Mouse (Mus musculus) midbrain, embryonic 13.5 days (tissue): Measurements from ENCODE around the gene Mpdu1. TPM values are rescaled to one million over a fixed set of nuclear protein-coding genes. Genes with fewer than 3 reads are reported as not detected.

Experiments
- ATAC-seq: fragments of 200-750 bp; cut with Nextera tagmentation; 2 replicates; pipeline ENCODE4 v1.8.0; 2017; ENCODE audit warnings: mild to moderate bottlenecking, moderate TSS enrichment, moderate library complexity
- H3K27ac ChIP-seq: fragments of 300-500 bp; sonication (generic); 2 replicates; pipeline ENCODE4 v1.5.1; 2015; ENCODE audit warnings: inconsistent platforms, mild to moderate bottlenecking, moderate library complexity
- H3K27me3 ChIP-seq: fragments of 300-500 bp; sonication (generic); 2 replicates; pipeline ENCODE4 v1.6.1; 2015; ENCODE audit warnings: mild to moderate bottlenecking, inconsistent platforms
- H3K36me3 ChIP-seq: fragments of 300-500 bp; sonication (generic); 2 replicates; pipeline ENCODE4 v1.6.1; 2015; ENCODE audit warnings: mild to moderate bottlenecking, inconsistent platforms
- H3K4me1 ChIP-seq: fragments of 300-500 bp; sonication (generic); replicated peaks from 2 replicates; pipeline ENCODE4 v1.6.1; 2015; ENCODE audit warnings: inconsistent platforms
- H3K4me2 ChIP-seq: fragments of 300-500 bp; sonication (generic); replicated peaks from 2 replicates; pipeline ENCODE4 v1.6.1; 2015; ENCODE audit warnings: moderate library complexity, mild to moderate bottlenecking, inconsistent platforms
- H3K4me3 ChIP-seq: fragments of 300-500 bp; sonication (generic); replicated peaks from 2 replicates; pipeline ENCODE4 v1.5.1; 2015; ENCODE audit warnings: mild to moderate bottlenecking, inconsistent platforms
- H3K9ac ChIP-seq: fragments of 300-500 bp; sonication (generic); replicated peaks from 2 replicates; pipeline ENCODE4 v1.6.1; 2015; ENCODE audit warnings: mild to moderate bottlenecking, inconsistent platforms
- H3K9me3 ChIP-seq: fragments of 300-500 bp; sonication (generic); 2 replicates; pipeline ENCODE4 v1.6.1; 2016; ENCODE audit warnings: mild to moderate bottlenecking, inconsistent platforms
- WGBS: fragments of 180-500 bp; shearing (Covaris S2); methylation state at CpG from one replicate; pipeline ENCODE4 v1.1.7; 2015; 5-methylcytosine and 5-hydroxymethylcytosine counted together
- polyA plus RNA-seq: library from polyadenylated mRNA; unstranded; fragments of >200 nt; fragmentation: Nextera tagmentation; extraction: Ambion mirVana; gene quantifications from 2 replicates; pipeline ENCODE4 v1.2.1, GENCODE M21; 2015

The Mpdu1 gene
- polyA plus RNA-seq, 1 experiment from 2014 or later = 103 TPM

DNA sequence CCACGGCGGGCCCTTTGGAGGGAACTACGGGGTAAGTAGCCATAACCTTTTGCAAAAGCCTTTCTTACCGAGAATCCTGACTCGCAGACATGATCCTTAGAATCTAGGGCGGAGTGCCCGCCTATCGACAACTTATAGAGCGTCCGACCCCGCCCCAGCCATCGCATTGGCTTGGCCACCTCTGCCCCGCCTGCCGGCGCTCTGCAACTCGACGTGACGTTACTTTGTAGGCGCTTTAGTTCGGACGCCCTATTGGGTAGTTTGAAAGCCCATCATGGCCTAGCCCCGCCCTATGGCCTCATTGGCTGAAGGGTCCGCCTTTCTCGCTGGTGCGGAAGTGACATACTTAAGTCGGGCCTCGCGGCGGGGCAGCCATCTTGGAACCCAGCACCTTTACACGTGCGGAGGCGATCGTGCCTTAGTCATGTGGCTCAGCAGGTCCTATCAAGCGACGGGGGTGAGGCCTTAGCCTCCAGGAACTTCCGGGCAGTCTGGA is 9.8 kb upstream of the Mpdu1 start, which contains the start of gene Eif4a1:
Gene Eif4a1, minus strand, starts transcription at position 213 of the 496 bp plus-strand sequence.
- Histone ChIP-seq H3K4me2 (peak within 1 kb of the TSS; percentile 84), H3K9ac (peak within 1 kb of the TSS; percentile 99), H3K36me3 (peaks cover 76% of the 10 kb centered on the region), H3K27me3 (no peaks in the 10 kb centered on the region), H3K9me3 (no peaks in the 10 kb centered on the region), H3K4me1 (peaks cover 33% of the 10 kb centered on the region), H3K27ac (peak within 1 kb of the TSS; percentile 98), H3K4me3 (peak within 1 kb of the TSS; percentile 76)
- ATAC-seq = peak; percentile 98
- under 1% methylated on average over 36 of the region's 36 CpGs for WGBS

DNA sequence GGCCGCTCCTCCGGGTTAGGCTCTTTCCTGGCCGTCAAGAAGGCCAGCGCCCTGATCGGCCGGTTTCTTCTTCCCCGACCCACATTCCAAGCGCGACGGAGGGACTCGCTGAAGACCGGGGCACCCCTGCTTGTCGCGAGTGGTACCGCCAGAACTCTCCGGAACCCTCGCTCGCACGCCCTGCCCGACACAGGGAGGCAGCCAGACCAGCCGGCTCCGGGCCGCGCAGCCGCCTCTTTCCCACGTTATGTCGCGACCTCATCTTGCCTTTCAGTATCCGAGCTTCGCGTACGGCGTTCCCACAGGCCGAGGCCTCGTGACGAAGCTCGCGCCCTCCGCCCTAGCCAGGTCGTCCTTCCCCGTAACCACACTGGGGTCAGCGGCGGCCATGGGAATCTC is 9.3 kb upstream of the Mpdu1 start:
- Histone ChIP-seq H3K36me3 (peaks cover 74% of the 10 kb centered on the region), H3K4me3 (peak overlapping the region; percentile 76), H3K4me2 (peak overlapping the region; percentile 84), H3K4me1 (peaks cover 33% of the 10 kb centered on the region), H3K9me3 (no peaks in the 10 kb centered on the region), H3K27me3 (no peaks in the 10 kb centered on the region), H3K9ac (peak overlapping the region; percentile 99), H3K27ac (peak overlapping the region; percentile 98)
- under 1% methylated on average over 43 of the region's 43 CpGs for WGBS
- peak; percentile 14 for ATAC-seq

DNA sequence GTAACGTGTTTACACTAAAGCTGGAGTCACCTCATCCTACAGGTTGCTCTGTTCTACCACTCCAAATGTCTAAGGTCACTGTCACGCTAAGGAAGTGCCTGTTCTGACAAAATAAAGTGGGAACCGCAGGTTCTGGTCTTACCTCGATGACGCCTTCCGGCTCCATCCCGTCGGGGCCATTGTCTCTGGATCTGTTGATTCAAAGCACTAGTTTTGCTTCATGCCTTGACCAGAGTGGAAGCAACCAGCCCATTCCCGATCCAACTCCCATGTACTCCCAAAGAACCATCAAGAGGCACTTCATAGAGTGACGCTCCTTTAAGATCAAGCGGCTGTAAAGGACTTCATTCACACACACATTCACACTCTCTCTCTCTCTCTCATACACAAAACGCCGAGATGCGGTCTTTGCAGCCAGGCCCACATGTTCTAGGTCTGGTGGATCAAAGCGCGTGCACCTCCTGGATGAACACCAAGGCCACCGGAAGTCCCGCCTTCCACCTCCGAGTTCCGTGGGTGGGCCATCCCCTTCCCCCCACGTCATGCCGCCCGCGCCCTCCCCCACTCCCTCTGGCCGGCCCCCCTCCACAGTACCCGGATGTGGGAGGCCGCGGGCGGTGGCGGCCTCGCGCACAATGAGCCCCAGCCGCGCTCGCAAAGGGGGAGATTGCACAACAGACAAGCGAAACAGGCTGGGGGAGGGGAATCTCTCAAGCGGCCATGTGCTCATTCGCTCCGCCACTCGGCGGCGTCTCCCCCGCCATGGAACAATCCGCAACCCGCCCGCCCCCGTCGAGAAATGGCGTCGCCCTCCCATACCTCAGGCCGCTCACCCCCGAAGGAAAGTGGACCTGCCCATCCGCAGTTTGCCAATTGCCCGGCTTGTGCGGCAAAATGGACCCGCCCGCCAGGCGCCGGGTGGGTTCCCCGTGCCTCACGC is 8.6 kb upstream of the Mpdu1 start:
- Histone ChIP-seq H3K27me3 (no peaks in the 10 kb centered on the region), H3K4me3 (peak overlapping the region; percentile 76), H3K4me2 (peak overlapping the region; percentile 84), H3K4me1 (peaks cover 33% of the 10 kb centered on the region), H3K9me3 (no peaks in the 10 kb centered on the region), H3K9ac (peak overlapping the region; percentile 99), H3K36me3 (peaks cover 74% of the 10 kb centered on the region), H3K27ac (peak overlapping the region; percentile 98)
- peak; percentile 69 for ATAC-seq
- 1% methylated on average over 52 of the region's 61 CpGs for WGBS

DNA sequence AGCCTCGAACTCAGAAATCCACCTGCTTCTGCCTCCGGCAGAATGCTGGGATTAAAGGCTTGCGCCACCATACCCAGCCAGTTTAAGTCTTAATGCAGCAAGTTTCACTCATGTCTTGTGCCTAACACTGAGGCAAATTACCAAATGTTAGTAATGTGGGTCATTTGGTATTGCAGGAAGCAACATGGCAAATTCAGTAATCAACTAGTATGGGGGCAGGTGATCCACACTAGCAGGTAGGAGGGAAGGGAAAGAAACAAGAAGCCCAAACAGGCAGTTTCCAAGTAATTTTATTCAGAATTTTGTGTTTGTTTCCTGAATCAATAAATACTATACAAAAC is 4.2 kb upstream of the Mpdu1 start:
- Histone ChIP-seq H3K27ac (no peak overlapping the region), H3K36me3 (peaks cover 71% of the 10 kb centered on the region), H3K4me1 (peaks cover 35% of the 10 kb centered on the region), H3K4me3 (no peak overlapping the region; the same call in 1 of the 2 replicates), H3K4me2 (no peak overlapping the region), H3K27me3 (no peaks in the 10 kb centered on the region), H3K9me3 (no peaks in the 10 kb centered on the region), H3K9ac (no peak overlapping the region)
- WGBS = 85% methylated on average over 3 of the region's 3 CpGs
- no peak for ATAC-seq

DNA sequence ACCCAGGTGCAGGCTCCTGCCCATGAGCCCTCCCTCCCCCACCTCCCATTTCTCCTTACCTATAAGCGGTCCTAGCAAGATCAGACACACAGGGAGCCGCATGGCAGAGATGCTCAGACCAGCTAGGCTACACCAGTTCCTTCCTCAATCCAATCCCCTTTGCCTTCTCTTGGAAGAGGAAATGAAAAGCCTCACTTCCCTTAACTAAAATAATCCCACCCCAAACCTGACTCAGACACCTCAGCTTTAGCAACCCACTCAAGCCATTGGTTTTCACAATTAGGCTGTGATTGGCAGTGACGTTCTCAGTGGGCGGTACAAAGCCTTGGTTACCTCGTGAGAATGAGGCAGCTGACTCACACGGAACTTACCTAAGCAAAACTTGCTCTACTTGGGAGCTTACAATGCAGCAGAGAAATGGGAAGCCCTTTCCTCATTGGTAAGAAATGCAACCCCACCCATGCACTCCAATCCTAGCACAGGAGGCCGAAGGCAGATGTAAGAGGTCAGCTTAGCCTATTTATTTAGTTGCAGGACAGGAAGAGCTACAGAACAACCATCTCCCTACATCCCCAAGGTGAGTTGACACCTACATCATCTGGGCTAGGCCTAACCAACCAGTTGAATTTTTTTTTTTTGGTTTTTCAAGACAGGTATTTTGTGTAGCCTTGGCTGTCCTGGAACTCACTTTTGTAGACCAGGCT is 3.7 kb upstream of the Mpdu1 start, which contains the start of gene Cd68:
Gene Cd68, minus strand, starts transcription at position 193 of the 704 bp plus-strand sequence.
- Histone ChIP-seq H3K9ac (no peak within 1 kb of the TSS; the same call in 1 of the 2 replicates), H3K36me3 (peaks cover 71% of the 10 kb centered on the region), H3K4me2 (no peak within 1 kb of the TSS), H3K27ac (peak within 1 kb of the TSS; percentile 47), H3K27me3 (no peaks in the 10 kb centered on the region), H3K4me3 (no peak within 1 kb of the TSS; the same call in 1 of the 2 replicates), H3K9me3 (no peaks in the 10 kb centered on the region), H3K4me1 (peaks cover 41% of the 10 kb centered on the region)
- 38% methylated on average over 7 of the region's 7 CpGs for WGBS
- no peak for ATAC-seq

DNA sequence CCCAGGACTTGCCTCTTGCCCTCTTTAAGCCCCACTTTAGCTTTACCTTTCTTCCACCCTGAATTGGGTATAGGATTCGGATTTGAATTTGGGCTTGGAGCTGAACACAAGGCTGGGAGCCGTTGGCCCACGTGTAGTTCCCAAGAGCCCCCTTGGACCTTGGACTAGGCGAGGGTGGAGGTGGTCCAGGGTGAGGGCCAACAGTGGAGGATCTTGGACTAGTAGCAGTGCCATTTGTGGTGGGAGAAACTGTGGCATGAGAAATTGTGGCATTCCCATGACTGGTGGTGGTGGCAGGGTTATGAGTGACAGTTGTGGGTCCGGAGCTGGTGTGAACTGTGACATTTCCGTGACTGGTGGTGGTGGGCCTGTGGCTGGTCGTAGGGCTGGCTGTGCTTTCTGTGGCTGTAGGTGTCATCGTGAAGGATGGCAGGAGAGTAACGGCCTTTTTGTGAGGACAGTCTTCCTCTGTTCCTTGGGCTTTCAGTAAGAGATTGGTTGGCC is 3.1 kb upstream of the Mpdu1 start:
- Histone ChIP-seq H3K27me3 (no peaks in the 10 kb centered on the region), H3K9ac (no peak overlapping the region; the same call in 1 of the 2 replicates), H3K4me1 (peaks cover 43% of the 10 kb centered on the region), H3K4me2 (no peak overlapping the region), H3K9me3 (no peaks in the 10 kb centered on the region), H3K27ac (0 out of 2 replicates have a peak overlapping the region, but pooled peaks have one; percentile 25), H3K36me3 (peaks cover 67% of the 10 kb centered on the region), H3K4me3 (no peak overlapping the region)
- WGBS = 80% methylated on average over 9 of the region's 9 CpGs
- ATAC-seq = no peak

DNA sequence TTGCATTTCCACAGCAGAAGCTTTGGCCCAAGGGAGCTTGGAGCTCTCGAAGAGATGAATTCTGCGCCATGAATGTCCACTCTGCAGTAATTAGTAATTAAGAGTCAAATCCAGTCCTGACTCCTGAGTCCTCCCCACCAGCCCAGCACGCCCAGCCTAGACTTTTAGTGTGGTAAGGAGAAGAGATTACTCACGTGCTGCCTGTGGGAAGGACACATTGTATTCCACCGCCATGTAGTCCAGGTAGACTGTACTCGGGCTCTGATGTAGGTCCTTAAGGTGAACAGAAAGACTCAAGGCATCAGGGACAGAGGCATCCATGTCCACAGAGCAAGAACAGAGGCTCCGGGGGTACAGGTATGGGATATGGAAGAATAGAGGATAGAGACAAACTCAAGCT is 2.4 kb upstream of the Mpdu1 start:
- Histone ChIP-seq H3K4me1 (peaks cover 42% of the 10 kb centered on the region), H3K9me3 (no peaks in the 10 kb centered on the region), H3K27me3 (no peaks in the 10 kb centered on the region), H3K4me2 (no peak overlapping the region), H3K4me3 (no peak overlapping the region), H3K27ac (peak overlapping the region; percentile 47), H3K9ac (no peak overlapping the region), H3K36me3 (peaks cover 65% of the 10 kb centered on the region)
- WGBS = 92% methylated on average over 7 of the region's 7 CpGs
- no peak for ATAC-seq

DNA sequence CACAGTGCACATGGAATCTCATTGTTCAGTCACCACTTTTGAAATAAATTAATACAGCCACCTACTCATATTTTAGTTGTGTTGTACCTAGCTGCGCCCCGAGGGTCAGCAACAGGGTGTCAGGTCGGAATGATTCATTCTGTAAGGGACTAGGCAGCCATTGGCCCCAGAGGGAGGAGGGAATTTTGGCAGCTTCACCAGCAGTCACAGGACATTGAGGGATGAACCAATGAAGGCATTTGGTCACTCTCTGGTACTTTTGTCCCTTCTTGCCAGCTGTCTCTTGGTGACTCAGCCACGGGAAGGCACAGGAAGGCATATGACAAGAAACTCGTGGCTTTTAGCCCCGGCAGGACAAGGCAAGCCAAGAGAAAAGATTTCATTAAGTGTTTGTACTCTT is 1.4 kb upstream of the Mpdu1 start:
- no peak overlapping the region for H3K9ac ChIP-seq
- H3K36me3 ChIP-seq = peaks cover 60% of the 10 kb centered on the region
- no peak for ATAC-seq
- H3K27me3 ChIP-seq = no peaks in the 10 kb centered on the region
- H3K4me3 ChIP-seq = no peak overlapping the region; the same call in 1 of the 2 replicates
- H3K4me1 ChIP-seq = peaks cover 32% of the 10 kb centered on the region
- 91% methylated on average over 6 of the region's 6 CpGs for WGBS
- H3K9me3 ChIP-seq = no peaks in the 10 kb centered on the region
- peak overlapping the region; percentile 95 for H3K27ac ChIP-seq
- H3K4me2 ChIP-seq = no peak overlapping the region

DNA sequence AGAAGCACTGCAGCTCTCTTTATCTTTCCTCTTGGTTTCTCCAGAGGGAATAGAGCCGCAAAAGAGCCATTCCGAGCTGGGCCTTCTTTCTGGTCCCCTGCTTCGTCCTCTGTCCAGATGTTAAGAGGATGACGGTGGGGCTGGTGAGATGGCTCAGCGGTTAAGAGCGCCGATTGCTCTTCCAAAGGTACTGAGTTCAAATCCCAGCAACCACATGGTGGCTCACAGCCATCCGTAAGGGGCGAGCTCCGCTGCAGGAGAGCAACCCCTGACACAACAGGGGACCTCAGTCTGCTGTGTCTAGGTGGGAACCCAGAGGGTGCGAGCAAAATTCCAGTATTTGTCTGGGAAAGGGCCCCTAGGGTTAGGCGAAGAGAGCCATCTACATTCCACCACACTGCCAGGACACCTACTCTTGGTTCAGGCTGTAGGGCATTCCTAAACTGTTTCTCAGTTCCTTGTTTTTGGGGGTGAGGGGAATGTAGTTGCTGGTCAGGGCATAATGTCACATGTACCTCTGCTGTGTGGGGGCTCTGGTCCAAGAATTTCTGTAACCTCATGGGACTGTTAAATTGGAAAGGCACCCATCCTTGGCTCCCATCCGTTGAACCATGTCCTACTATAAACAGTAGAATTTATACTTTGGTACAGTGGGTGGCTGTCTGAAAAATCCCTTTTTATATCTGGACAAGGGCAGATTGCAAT is 677 bp upstream of the Mpdu1 start:
- Histone ChIP-seq H3K9me3 (no peaks in the 10 kb centered on the region), H3K4me2 (peak overlapping the region; percentile 61), H3K9ac (peak overlapping the region; percentile 48), H3K36me3 (peaks cover 60% of the 10 kb centered on the region), H3K4me3 (peak overlapping the region; percentile 56), H3K27me3 (no peaks in the 10 kb centered on the region), H3K4me1 (peaks cover 28% of the 10 kb centered on the region), H3K27ac (peak overlapping the region; percentile 95)
- 71% methylated on average over 13 of the region's 13 CpGs for WGBS
- peak; percentile 60 for ATAC-seq

DNA sequence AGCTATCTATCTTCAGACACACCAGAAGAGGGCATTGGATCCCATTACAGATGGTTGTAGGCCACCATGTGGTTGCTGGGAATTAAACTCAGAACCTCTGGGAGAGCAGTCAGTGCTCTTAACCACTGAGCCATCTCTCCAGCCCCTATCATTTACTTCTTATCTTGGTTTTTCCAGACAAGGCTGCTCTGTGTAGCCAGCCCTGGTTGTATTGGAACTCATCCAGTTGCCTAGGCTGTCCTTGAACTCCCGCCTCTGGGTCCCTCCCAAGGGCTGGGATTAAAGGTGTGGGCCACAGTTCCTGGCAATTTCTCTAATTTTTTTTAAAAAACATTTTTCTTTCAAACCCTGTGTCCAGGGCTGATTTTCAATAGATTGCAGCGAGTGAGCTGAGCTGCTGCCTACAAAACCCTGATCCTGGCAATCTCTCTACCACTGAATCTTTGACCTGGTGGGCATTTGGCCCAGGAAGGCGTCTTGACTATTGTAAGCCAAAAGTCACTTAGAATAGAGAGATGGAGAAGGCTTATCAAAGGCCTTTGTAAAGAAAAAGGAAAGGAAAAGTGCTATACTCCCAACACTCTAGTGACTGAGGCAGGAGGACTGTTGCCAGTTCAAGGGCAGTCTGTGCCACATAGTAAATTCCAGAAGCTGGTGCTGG is 1.1 kb downstream of the Mpdu1 start:
- 82% methylated on average over 3 of the region's 3 CpGs for WGBS
- peak overlapping the region; percentile 73 for H3K9ac ChIP-seq
- peaks cover 28% of the 10 kb centered on the region for H3K4me1 ChIP-seq
- H3K4me2 ChIP-seq = peak overlapping the region; percentile 61
- H3K36me3 ChIP-seq = peaks cover 63% of the 10 kb centered on the region
- no peak for ATAC-seq
- H3K27ac ChIP-seq = peak overlapping the region; percentile 95
- H3K4me3 ChIP-seq = peak overlapping the region; percentile 56
- no peaks in the 10 kb centered on the region for H3K27me3 ChIP-seq
- H3K9me3 ChIP-seq = no peaks in the 10 kb centered on the region

DNA sequence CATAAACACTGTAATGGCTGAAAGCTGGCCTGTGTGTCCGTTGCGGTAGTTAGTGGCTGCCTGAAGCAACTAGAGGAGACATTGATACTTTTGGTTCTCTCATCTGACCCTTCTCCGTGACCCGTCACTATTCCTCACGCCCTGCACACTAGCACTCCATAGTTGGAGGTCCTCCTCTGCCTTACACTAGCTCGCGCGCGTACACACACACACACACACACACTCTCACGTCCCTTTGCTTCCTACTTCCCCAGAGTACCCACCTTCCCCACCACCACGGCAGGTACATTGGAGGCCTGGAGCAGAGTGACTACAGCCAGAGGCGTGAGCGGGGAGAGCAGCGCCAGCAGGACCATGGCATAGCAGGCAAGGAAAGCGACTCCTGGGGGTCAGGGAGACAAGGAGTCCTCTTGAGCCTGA is 5.0 kb downstream of the Mpdu1 start:
- no peaks in the 10 kb centered on the region for H3K9me3 ChIP-seq
- H3K27me3 ChIP-seq = no peaks in the 10 kb centered on the region
- no peak overlapping the region for H3K9ac ChIP-seq
- no peak overlapping the region for H3K27ac ChIP-seq
- ATAC-seq = no peak
- no peak overlapping the region for H3K4me3 ChIP-seq
- no peak overlapping the region for H3K4me2 ChIP-seq
- H3K36me3 ChIP-seq = peaks cover 58% of the 10 kb centered on the region
- peaks cover 39% of the 10 kb centered on the region for H3K4me1 ChIP-seq
- WGBS = 86% methylated on average over 15 of the region's 15 CpGs
